Mouse (Mus musculus): ENCODE results near the gene Car10.
A peak's percentile ranks its signal among the peaks of the same experiment; 100 is the strongest.
"Not testable (repeated sequence)": the region's sequence is repeated elsewhere in the genome, so short reads cannot be mapped to it uniquely, and the experiment has no call there.

Car10 gene

GRCm38 (mm10) chr11:93396356-93396755, 298.5 kb downstream of the Car10 start:
- no peak for DNase-seq

GRCm38 (mm10) chr11:93401167-93401566, 303.3 kb downstream of the Car10 start:
- DNase-seq, result not testable (repeated sequence)

- no peak for DNase-seq
Observed at GRCm38 (mm10) chr11:93407981-93408380, 310.2 kb downstream of the Car10 start.

GRCm38 (mm10) chr11:93431482-93431881, 333.7 kb downstream of the Car10 start:
- no peak for DNase-seq

GRCm38 (mm10) chr11:93434997-93435915, 337.4 kb downstream of the Car10 start:
- DNase-seq, result no peak

GRCm38 (mm10) chr11:93436892-93437291, 339.1 kb downstream of the Car10 start:
- DNase-seq, result no peak

- DNase-seq, result no peak
Observed at GRCm38 (mm10) chr11:93440466-93440865, 342.6 kb downstream of the Car10 start.

- DNase-seq, result no peak
Observed at GRCm38 (mm10) chr11:93443777-93444176, 345.9 kb downstream of the Car10 start.

GRCm38 (mm10) chr11:93444741-93445140, 346.9 kb downstream of the Car10 start:
- no peak for DNase-seq

GRCm38 (mm10) chr11:93447566-93447965, 349.7 kb downstream of the Car10 start:
- DNase-seq, result no peak

- DNase-seq, result no peak
Observed at GRCm38 (mm10) chr11:93448290-93449256, 350.7 kb downstream of the Car10 start.

- DNase-seq, result no peak
Observed at GRCm38 (mm10) chr11:93450535-93450934, 352.7 kb downstream of the Car10 start.

GRCm38 (mm10) chr11:93466221-93466620, 368.4 kb downstream of the Car10 start:
- DNase-seq, result no peak

GRCm38 (mm10) chr11:93467711-93468110, 369.9 kb downstream of the Car10 start:
- no peak for DNase-seq

- DNase-seq, result no peak
Observed at GRCm38 (mm10) chr11:93470771-93471170, 372.9 kb downstream of the Car10 start.

- peak; percentile 50 for DNase-seq
Observed at GRCm38 (mm10) chr11:93471573-93472179, 373.8 kb downstream of the Car10 start.

GRCm38 (mm10) chr11:93484661-93485060, 386.8 kb downstream of the Car10 start:
- DNase-seq, result no peak

- DNase-seq, result no peak
Observed at GRCm38 (mm10) chr11:93487021-93487420, 389.2 kb downstream of the Car10 start.

GRCm38 (mm10) chr11:93487913-93488604, 390.2 kb downstream of the Car10 start:
- DNase-seq, result no peak

GRCm38 (mm10) chr11:93490211-93490820, 392.5 kb downstream of the Car10 start:
- DNase-seq, result no peak

GRCm38 (mm10) chr11:93497896-93498295, 400.1 kb downstream of the Car10 start:
- no peak for DNase-seq

- DNase-seq, result peak; percentile 4
Observed at GRCm38 (mm10) chr11:93500442-93500841, 402.6 kb downstream of the Car10 start.
